Mouse (Mus musculus) mammary gland, adult 2 months (tissue): ENCODE measurements around the gene Zfp74. TPM values are rescaled to one million over a fixed set of nuclear protein-coding genes. Genes with fewer than 3 reads are reported as not detected.

Experiments used
- polyA plus RNA-seq: library from polyadenylated mRNA; depleted of rRNA; stranded (reverse); fragments of >200 nt; gene quantifications from 2 replicates; pipeline ENCODE4 v1.2.3, GENCODE M21; 2012; ENCODE audit warnings: low replicate concordance; rRNA removed

Zfp74 gene
- 4.8 and 10.8 TPM in 2 replicates for polyA plus RNA-seq

GRCm38 (mm10) chr7:29953513-29954401 is at the start of gene Zfp74:
Gene Zfp74, minus strand, starts transcription at chr7:29954089.

GRCm38 (mm10) chr7:29983690-29984380 is 29.9 kb upstream of the Zfp74 start, which contains the start of gene Zfp568:
Gene Zfp568, plus strand, starts transcription at chr7:29983955.

GRCm38 (mm10) chr7:29908130-29908950 is 45.5 kb downstream of the Zfp74 start, which contains the start of gene Zfp383:
Gene Zfp383, plus strand, starts transcription at chr7:29908223.

GRCm38 (mm10) chr7:29905966-29906681 is 47.8 kb downstream of the Zfp74 start, which contains the start of gene Zfp27:
Gene Zfp27, minus strand, starts transcription at chr7:29906572.

Other genes starting within 250 kb of the Zfp74 start
- not detected in 2 replicates for gene Catsperg2, start 227.1 kb downstream of the Zfp74 start, polyA plus RNA-seq
- 2.9 and 4.5 TPM in 2 replicates for gene Zfp84, start 185.5 kb downstream of the Zfp74 start, polyA plus RNA-seq
- gene Zfp30, start 170.1 kb downstream of the Zfp74 start, polyA plus RNA-seq, result 1.7 and 1.8 TPM in 2 replicates
- gene Zfp790, start 138.0 kb downstream of the Zfp74 start, polyA plus RNA-seq, result 1.6 and 4.1 TPM in 2 replicates
- 0.26 and 0.37 TPM in 2 replicates for gene Zfp940, start 100.4 kb downstream of the Zfp74 start, polyA plus RNA-seq
- 1.0 and 1.7 TPM in 2 replicates for gene Zfp420, start 94.1 kb downstream of the Zfp74 start, polyA plus RNA-seq
- 1.6 and 2.8 TPM in 2 replicates for gene Zfp27, start 47.5 kb downstream of the Zfp74 start, polyA plus RNA-seq
- gene Zfp383, start 45.9 kb downstream of the Zfp74 start, polyA plus RNA-seq, result 0.43 and 1.5 TPM in 2 replicates
- gene Zfp568, start 29.9 kb upstream of the Zfp74 start, polyA plus RNA-seq, result 2.8 and 4.7 TPM in 2 replicates
- gene Zfp14, start 97.3 kb upstream of the Zfp74 start, polyA plus RNA-seq, result 1.4 and 5.3 TPM in 2 replicates
- gene Zfp82, start 118.8 kb upstream of the Zfp74 start, polyA plus RNA-seq, result 0.48 and 0.73 TPM in 2 replicates
- gene Gm26920, start 136.3 kb upstream of the Zfp74 start, polyA plus RNA-seq, result 0.10 TPM in 1 of 2 replicates, not detected in the other
- 1.7 and 3.5 TPM in 2 replicates for gene Zfp566, start 136.4 kb upstream of the Zfp74 start, polyA plus RNA-seq
- 12.3 and 36.1 TPM in 2 replicates for gene Zfp260, start 140.7 kb upstream of the Zfp74 start, polyA plus RNA-seq
- gene Zfp382, start 167.9 kb upstream of the Zfp74 start, polyA plus RNA-seq, result 0.66 and 1.5 TPM in 2 replicates
- 6.4 and 14.2 TPM in 2 replicates for gene Zfp146, start 215.7 kb upstream of the Zfp74 start, polyA plus RNA-seq
- gene Cox7a1, start 230.1 kb upstream of the Zfp74 start, polyA plus RNA-seq, result 13.9 and 170 TPM in 2 replicates
- gene Capns1, start 244.7 kb upstream of the Zfp74 start, polyA plus RNA-seq, result 1,198 and 1,715 TPM in 2 replicates